Mouse (Mus musculus) induced T-regulatory cell, adult 2 months (primary cell): ENCODE results near the gene Gpr132.

ENCODE experiments used
- DNase-seq: peaks from one replicate; pipeline ENCODE4 v3.0.0-alpha.2; 2012; ENCODE audit warnings: low read depth

Gpr132 gene

DNA sequence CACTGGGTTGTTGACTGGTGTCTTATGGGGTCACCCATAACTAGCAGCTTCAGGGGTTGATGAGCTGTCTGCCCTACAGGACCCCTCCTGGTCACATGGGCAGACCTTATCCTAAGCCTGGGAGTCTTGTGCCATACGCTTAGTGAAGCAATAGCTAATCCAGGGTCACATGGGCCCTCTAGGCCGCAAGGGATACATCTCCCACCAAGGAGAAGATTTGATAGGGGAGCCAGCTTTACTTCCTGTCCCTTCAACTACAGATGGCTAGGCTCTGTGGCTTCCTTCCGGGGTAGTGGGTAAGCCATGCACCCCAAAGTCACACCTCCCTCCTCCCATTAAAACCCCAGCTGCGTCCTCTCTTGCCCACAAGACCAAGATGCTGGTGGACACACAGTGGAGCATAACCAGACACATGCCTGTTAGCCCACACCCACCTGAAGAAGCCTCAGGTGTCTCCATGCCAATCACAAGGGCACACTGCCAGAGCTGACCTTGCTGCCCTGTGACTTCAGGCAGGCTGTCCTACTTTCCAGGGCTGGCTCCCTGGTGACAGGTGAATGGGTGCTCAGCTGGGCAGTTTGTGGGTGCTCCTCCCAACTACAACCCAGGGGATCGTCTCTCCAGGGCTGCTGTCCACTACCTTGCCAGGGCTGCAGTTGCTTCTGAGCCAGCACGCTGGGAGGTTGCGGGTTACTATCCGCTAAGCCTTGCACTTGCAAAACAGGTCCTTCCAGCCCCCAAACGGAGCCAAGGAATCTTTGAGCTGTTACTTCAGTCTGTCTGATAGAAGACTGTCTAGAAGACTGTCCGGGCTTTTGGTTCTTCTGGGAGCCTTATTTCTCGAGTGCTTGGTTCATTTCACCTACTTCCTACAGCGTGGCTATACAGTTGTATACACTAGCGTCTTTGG, at the start of gene Gpr132:
Gene Gpr132 (minus strand): TSS at position 51 of the 910 bp plus-strand sequence.
- peak; percentile 76 for DNase-seq

DNA sequence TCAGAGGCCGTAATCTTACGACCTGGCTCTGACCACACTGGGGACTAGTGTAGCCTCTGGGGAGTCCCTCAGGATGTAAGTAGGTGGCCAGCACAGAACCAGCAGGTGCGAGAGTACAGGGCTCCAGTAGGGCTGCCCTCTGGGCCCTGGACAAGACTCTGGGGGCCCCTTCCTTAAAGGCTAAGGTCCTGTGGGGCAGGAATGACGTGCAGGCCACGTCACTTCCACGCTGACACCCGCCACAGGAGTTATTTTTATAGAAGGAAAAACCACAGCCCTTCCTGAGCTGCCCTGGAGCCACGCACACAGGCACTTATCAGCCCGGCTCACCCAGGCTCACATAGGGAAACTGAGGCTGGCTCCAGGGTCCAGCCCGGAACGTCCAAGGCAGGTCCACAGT, 49.5 kb upstream of the Gpr132 start:
- DNase-seq, result no peak

DNA sequence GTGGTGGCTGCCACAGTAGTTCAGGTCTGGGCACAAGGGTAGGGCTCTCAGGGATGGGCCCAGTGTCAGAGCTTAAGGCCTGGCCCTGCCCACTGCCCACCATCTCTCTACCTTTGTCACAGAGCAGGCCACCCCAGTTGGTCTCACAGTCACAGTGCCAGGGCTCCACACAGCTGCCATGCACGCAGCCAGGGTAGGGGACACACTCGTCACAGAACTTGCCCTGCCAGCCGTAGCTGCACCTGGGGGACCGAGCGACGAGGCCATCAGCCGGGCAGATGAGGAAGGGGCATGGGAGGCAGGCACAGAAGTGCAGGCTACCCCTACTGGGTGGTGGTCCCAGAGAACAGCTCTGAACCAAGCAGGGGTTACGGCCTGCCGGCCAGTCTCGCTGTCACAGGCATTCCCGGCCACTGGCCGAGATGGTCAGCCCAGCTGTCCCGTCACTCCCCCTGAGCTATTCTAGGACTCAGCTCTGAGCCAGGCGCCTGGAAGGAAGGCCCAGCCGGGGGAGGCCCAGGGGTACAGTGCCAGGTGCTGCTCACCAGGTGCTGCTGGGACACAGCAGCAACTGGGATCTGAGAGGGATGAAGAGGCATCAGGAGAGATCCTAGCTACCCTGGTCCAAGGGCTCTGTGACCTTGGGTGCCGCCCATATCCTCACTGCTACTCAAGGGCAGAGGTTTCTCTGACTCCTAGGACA, 48.8 kb upstream of the Gpr132 start:
- DNase-seq, result no peak

DNA sequence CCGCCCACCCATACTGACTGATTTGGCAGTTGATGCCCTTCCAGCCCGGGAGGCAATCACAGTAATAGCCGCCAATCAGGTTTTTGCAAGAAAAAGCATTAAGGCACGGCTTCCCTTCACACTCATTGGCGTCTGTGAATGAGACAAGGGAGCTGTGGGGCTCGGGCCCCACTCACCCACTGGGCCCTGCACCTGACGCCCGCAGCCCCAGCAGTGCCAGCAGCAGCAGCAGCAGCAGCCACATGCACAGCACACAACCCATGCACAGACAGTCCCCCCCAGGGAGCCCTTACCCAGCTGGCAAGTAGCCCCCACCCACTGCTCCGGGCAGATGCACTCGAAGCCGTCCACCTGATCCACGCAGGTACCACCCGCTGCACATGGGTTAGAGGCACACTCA, 47.6 kb upstream of the Gpr132 start:
- DNase-seq, result no peak

DNA sequence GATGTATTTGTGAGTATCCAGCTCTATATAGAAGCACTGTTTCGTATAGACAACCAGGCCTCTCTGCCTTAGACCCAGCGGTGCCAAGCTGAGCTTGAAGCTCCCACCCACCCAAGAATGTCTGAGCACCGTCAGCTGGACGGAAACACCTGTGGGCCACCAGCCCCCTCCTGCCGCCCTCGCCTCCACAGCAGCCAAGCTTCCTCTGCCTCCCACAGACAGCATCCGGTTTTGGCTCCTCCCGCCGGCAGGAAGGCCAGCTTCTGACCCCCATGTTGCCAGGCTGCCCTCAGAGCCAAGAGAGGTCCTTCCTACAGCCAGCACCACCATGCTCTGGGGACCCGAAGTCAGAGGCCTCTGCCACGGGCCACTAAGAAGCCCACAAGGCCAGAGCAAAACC, 46.5 kb upstream of the Gpr132 start:
- no peak for DNase-seq

DNA sequence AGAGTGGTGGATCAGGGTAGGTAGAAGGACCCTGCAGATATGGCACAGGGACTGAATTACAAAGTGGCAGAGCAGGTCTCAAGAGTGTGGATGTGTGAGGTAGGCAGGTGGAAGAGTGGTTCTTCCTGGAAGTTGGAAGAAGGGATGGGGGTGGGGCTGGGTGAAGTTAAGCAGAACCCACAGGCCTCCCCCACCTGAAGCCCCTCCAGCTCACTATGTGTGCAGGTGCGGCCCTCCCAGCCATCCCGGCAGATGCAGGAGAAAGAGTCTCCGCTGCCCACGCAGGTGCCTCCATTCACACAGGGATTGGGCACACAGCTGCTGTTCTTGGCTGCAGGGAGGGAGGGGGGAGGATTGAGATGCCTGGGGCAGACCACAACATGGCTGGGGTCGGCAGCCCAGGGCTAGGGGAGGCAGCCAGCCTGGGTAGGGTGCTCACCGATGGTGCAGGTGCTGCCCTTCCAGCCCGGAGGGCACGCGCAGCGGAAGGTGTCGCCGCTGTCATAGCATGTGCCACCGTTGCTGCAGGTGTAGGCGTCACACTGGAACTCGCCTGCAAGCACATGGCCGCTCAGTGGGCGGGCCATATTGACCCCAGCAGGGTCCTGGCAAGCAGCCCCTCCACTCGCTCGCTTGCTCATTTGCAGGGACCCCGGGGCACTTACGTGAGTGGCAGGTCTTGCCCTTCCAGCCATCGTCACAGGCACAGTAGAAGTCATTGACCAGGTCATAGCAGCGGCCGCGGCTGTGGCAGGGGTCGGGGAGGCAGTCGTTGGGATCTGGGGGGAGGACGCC, 45.1 kb upstream of the Gpr132 start:
- DNase-seq, result no peak

DNA sequence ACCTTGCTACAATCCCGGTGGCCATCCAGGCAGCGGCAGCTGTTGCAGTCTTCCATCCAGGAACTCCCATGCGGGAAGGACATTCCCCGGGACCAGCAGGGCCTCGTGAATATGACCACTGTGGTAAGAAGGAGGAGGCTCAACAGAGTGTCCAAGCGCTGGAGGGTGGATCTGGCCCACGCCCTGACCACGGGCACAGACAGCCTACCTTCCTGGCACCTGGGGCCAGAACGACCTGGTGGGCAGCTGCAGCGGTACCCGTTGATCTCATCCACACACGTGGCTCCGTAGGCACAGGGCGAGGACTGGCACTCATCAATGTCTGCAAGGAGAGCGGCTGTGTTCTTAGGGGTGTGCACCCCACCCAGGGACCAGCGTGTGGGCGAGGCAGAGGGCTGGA, 43.7 kb upstream of the Gpr132 start:
- DNase-seq, result no peak

DNA sequence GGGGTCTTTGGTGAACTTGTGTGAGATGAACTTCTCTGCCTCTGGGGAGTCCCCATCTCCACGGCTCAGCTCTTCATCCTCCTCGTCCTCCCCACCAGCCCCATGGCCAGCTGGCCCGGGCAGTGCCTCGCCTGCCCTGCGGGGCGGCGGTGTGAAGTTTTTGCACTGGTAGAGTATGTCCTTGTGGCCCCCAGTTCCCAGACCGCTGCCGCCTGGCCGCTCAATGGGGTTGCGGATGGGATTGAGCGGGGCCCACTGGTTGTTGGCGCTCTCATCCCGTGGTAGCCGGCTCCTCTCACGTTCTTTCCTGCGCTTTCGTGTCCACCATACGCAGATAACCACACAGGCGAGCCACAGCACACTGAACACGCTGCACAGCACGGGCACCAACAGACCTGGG, 41.0 kb upstream of the Gpr132 start:
- DNase-seq, result no peak

DNA sequence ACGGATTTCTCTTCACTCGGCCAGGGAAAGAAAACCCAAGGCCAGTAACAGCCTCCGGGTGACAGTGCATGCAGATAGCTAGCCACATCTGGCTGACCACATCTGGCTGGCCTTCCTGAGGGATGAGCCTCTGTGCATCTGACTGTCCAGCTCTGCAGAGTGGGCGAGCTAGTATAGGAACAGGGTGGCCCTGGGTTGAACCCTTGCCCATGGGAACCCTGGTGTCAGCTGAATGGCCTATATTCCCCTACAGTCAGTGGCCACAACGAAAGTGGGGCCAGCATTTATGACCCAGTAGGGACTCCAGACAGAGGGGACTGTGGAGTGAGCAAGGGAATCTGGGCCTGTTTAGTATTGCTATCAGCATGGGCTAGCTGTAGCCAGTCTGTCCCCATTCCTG, 37.0 kb upstream of the Gpr132 start:
- DNase-seq, result no peak

DNA sequence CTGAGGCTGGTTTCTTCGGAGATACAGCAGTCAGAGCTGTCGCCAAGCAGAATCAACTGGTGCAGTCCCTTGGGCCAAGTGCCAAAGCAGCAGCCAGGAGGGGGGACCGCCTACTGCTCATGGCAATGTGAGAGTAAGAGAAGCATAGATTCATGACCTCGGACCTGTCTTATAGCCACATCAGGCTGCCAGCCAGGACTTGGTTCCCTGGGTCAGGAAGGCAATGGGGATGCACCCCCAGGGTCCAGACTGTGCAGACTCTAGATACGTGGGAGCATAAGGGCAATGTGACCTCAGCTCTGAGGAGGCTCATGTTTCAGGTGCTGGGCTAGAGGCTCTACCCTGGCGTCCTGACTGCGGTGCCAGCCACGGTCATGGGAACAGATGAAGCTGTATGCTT, 35.9 kb upstream of the Gpr132 start:
- no peak for DNase-seq

DNA sequence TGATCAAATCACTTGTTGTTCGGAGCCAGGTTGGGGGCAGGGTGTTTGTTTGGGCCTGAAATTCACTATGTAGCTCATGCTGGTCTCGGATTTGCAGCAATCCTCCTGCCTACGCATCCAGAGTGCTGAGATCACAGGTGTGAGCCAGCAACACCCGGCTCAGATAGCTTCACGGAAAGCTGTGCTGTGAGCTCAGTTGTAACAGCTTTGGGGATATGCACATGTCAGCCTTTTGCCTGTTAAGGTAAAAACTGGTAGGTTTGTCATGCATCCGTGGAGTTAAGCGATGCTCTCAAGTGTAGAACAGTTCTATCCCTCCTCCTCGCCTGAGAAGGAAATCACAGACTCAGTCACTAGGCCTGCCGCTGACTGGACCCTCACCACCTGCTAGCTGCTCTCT, 32.6 kb upstream of the Gpr132 start:
- DNase-seq, result no peak

DNA sequence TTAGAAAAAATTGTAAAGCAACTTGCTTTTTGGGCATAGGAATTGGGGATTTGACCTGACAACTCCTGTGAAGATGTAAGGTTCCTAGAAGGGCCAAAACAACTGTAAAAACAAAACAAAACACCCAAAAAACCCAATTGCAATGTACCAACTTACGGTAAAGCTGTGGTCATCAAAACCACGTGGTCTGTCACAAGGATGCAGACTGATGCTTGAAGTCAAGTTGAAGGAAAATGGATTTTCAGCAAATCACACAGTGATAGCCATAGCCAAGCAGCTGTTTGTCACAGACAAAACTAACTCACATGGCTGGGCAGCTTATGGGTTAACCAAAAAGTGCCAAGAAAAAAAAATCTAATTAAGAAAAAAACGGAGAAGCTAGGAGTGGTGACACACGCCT, 30.9 kb upstream of the Gpr132 start:
- no peak for DNase-seq

DNA sequence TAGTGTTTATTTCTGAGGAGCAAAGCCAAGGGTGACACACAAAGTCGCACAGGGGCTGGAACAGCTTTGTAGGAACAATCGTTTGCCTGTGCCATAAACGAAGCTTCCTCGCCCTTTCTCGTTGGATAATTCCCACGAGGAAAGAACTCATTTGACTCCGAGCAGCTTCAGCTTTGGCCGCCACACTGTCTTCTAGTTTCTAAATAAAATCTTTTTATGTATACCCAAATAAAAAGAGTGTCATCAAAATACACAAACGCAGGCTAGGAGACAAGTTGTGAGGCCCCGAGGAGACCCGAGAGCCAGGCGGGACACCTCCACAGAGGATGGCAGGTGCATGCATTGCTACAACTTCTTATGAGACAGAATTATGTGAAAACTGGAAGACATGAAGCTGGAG, 30.3 kb upstream of the Gpr132 start:
- DNase-seq, result no peak

DNA sequence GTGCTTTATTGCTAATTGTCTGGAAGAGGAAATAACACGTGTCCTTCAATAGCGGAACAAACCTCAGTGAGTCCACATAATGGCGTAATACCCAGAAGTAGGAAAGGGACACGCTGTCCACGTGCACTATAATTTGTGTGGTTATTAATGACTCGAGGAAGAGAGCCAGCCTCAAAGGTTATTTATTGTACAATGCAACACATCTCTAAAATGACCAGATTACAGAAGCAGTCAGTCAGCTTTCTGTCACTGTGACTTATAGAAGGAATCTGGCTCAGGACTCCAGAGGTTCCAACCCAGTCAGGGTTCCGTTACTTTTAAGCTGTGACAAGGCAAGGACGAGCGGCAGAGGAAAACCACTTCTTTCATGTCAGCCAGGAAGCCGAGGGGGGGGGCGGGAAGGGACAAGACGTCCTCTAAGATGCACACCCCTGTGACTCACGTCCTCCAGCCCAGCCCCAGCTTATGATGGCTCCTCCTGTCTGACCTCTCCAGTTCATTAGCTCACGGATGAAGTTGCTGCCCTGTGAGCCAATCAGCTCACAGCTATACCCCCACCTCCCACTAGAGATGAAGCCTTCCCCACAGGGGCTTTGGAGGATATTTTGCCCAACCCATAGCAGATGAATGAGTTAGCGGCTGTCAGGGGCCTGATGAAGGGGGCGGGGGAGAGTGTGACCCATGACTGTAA, 29.6 kb upstream of the Gpr132 start:
- DNase-seq, result peak; percentile 40

DNA sequence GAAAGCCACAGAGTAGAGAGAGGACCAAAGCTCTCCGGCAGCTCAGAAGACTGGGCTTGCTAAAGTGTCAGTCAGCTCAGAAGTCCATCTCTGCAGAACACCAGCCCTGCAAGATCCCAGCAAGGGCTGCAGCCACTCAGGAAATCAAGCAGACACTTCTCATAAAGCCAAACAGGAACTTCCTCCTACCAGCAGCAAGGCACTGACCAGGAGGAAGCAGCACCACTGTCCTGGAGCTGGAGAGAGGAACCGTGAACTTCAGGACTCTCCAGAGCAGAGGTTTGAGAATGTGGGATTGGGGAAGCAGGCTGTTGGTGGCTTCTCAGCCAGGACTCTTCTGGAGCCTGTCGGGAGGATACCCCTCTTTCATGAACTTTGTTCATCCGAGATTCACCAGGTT, 26.9 kb upstream of the Gpr132 start:
- DNase-seq, result no peak

DNA sequence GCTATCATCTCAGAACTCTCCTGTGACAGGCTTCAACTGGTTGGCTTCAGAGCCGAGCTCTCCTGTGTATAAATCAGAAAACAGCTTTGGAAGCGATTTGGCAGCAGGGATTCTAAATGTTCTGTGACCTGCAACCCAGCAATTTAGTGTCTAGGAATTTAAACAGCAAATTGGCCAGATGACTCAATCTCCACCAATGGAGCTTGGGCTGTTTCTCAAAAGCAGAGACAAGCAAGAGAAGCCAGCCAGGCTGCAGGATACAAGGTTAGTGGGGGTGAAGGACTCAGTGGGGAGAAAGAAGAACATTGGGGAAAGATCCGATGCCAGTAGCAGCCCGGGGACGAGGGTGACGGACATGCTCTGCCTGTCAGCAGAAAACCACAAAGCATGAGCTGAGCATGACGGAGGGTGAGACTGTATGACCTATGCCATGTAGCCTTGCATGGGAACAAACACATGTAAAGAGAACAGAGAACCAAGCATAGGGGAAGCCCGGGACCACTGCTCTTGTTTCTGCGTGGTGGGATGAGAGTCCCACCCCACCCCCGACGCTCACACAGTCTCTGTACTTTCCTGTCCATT, 26.4 kb upstream of the Gpr132 start:
- DNase-seq, result no peak

DNA sequence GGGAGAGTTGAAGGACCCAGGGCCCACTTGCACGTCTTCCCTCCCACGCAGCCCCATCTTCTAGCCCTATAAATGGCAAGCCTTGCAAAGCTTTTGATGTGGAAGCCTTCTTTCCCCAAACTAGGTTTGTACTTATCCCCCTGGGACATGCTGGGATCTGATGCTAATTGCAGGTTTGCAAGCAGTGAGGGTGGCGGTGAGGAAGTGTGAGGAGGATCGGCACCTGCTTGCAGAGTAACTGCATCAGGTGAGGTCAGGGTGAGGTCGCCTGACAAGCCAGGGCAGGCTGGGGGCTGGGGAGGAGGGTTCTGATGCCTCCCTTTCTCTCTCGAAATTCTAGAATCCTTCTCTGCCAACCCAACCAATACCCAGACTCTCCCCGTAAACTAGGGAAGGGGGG, 17.4 kb upstream of the Gpr132 start:
- no peak for DNase-seq

DNA sequence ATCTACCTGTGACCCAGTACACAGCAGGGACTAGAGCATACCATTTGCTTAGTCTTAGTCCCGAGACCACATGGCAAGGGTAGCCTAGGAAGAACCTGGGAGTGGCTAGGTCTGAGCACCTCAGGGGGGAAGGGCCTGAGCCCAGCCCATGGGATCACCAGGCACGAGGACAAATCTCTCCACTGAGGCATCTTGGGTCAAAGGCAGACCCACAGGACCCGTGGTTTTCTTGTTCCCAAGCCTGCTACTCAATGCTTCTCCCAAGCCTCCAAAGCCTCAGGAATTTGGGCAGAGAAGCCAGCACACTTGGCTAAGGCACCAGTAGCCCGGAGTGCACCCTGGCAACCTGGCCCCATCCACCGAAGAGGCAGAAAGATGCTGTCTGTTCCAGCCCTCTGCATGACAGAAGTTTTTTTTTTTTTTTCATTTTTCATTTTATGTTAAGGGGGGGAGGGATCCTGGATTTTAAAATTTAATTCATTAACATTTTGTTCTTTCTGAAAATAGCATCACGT, 13.3 kb upstream of the Gpr132 start:
- no peak for DNase-seq

DNA sequence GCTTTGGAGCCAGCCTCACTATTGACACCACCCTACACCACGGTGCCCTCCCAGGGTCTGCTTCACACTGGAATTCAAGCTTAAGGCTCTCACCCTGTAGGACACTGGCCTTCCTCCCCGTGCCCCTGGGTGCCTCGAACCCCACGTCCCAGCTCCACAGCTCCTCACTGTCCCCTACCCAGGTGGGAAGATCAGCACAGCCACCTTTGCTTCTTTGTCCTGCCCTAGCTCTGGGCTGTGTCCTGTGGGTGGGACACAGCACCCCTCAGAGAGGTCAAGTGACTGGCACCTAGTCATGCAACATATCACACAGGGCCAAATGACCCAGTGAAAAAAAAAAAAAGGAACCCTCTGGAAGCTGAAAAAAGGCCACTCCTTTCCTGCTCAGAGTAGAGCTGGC, 12.6 kb upstream of the Gpr132 start:
- no peak for DNase-seq

DNA sequence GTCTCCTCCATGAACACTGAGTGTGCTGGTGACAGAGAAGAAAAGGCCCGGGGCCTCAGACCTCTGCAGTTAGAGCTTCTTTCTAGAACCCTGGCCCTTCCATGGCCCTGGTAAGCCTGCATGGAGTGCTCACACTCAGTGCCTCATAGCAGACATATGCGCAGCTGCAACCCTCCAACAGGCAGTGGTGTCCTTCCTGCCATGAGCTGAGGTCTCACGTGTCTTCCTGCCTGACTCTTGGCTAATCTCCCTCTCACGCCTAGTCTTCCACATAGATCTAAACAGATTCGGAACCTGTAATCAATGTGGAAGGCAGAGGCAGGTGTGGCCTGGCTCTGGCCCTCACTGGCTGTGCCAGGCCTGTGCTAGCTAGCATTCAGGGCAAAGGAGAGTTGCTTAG, 11.7 kb upstream of the Gpr132 start:
- no peak for DNase-seq

DNA sequence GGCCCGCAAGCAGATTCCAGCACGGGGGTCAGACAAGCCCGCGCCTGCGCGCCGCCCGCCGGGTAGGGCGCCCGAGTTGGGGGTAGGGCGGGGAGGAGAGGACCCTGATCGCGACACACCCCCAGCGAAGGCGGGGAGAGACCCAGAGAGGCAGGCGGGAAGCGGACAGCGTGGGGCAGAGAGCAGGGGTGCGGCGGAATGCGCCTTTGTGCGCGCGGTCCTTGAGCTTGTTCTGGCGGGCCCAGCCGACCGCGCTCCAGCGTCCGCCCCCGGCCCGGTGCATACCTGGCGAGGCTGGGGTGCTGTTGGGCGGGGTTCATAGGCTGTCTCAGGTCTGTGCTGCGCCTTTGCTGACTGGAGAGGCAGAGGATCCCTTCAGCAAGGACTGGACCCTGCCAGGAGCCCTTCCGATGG, 9.6 kb upstream of the Gpr132 start:
- peak; percentile 60 for DNase-seq
